Mouse (Mus musculus) T-helper 1 cell (primary cell): ENCODE data around the gene Prl8a9.

Experiments
- in situ Hi-C: fragments of 300-600 bp; cut with MboI, MseI; formaldehyde crosslinking; loops from one replicate; pipeline ENCODE4 v1.15.1; 2025; ENCODE audit warnings: high pct_unique_total_duplicates

The Prl8a9 gene

GRCm38 (mm10) chr13:27564506-27564905 is at the start of gene Prl8a9:
Prl8a9 (minus strand) TSS chr13:27564606.
- in situ Hi-C loops = no loop called here

DNA sequence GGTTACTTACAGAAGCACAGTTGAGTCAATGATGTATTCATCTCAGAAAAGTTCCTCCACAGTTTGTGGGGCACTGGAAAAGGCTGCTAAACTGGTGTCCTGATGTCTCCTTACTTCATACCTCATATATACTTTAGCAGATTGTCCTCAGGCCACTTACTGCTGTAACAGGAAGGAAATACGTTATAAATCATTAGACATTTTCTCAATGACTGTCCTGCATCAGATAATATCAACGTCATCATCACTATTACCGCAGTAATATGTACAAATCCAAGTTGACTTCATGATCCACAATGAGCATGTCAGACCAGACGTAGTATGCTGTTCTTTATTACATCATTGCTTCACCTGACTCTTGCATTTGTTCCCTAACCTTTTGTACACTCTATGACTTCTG is 46.1 kb upstream of the Prl8a9 start, which contains the start of gene Prl7b1:
TSS of gene Prl7b1 (minus strand) at position 101 of the 400 bp plus-strand sequence.
- in situ Hi-C loops = no loop called here

GRCm38 (mm10) chr13:27582071-27582470 is 17.7 kb upstream of the Prl8a9 start, which contains the start of gene Prl8a1:
Prl8a1 (minus strand) TSS chr13:27582171.
- in situ Hi-C loops = no loop called here

- in situ Hi-C loops = no loop called here
Observed at GRCm38 (mm10) chr13:27553336-27553735, 11.1 kb downstream of the Prl8a9 start.

DNA sequence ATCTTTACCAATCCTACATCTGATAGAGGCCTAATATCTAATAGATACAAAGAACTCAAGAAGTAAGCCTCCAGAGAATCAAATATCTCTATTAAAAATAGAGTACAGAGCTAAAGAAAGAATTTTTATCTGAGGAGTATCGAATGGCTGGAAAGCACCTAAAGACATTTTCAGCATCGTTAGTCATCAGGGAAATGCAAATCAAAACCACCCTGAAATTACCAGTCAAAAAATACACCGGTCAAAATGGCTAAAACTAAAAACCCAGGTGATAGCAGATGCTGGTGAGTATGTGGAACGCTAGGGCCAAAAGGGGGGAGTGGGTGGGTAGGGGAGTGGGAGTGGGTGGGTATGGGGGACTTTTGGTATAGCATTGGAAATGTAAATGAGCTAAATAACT is 41.2 kb downstream of the Prl8a9 start:
- in situ Hi-C loops = no loop called here

DNA sequence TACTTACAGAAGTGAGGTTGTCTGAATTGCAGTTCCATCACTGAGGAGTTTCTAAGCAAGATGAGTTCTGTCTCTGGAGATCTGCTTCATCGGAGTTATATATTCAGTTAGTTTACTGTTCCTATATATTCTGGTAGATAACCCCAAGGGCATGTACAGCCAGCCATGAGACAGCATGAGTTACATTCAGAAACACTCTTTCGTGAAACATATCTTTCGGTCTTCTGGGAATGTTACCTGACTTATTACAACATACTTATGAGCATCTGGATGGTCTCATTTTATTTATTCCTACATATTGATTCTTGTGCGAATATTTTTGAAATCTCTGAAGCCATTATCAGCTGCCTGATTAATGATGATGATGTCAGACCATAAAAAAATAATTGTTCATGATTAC is 51.3 kb downstream of the Prl8a9 start, which contains the start of gene Prl8a8:
TSS of gene Prl8a8 (minus strand) at position 101 of the 400 bp plus-strand sequence.
- in situ Hi-C loops = no loop called here
